Mouse (Mus musculus): Measurements from ENCODE around the gene Olfr834.

Gene Olfr834

DNA sequence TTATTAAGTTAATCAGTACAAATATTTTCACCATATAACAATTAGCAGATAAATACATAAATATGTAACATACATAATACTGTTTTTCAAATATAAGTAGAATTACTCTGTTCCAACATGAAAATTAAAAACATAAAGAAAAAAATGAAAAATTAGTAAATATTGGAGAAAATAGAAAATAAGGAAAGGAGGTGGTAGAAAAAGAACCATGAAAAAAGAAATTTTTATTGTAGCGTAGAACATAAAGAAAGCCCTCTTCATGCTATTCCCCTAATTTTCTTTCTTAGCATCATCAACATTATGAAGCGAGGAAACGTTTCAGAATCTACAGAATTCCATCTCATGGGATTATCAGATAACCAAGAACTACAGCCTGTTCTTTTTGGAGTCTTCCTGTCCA lies at the start of gene Olfr834:
Gene Olfr834, plus strand, starts transcription at position 301 of the 400 bp plus-strand sequence.
- no peak for DNase-seq (ENCODE audit: low spot score)

DNA sequence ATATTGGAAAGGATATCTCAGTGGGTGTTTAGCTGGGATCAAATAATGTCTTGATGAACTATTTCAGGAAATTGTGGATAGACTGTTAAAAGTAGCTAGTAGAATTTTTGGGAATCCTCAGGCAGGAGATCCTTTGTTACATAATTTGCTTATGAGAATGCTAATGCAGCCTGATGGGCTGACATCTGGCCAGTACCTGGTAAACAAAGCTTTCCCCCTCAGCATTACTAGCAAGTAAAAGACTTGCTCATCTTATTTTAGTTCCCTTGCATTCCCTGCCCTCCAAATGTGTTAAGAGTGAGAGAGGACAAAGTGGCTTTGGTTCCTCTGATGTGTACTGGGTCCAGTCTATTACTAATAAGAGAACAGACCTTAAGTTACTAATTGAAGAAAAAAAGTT lies 25.8 kb upstream of the Olfr834 start:
- DNase-seq (ENCODE audit: low spot score), result no peak

GRCm38 (mm10) chr9:19032435-19032834 lies 44.6 kb downstream of the Olfr834 start, which contains the start of gene Olfr835:
Gene Olfr835 (plus strand): TSS chr9:19032735.
- no peak for DNase-seq (ENCODE audit: low spot score)
